In genomic region chr5:76847106-76847505, GRCm38 (mm10) we compare ENCODE assay signal across 14 mouse cellular contexts.
"Had no signal": no experiment of that assay in that cellular context is flagged by ENCODE, and none has a peak within 500 bp of the region (broad histone marks: within the 10 kb centered on the region; RNA-seq: fewer than 3 reads in every experiment).

No protein-coding gene starts in this region.

- DNase-seq: gastrocnemius, postnatal 14 days; gastrocnemius, postnatal 36 days; heart, adult 11 months; heart, adult 2 months; heart, postnatal 10 days; heart, postnatal 4 days; kidney, adult 18-20 months; kidney, adult 8-10 months; kidney, postnatal 10 days; kidney, postnatal 25 days; kidney, postnatal 4 days; liver; liver, embryonic 13.5 days; liver, postnatal 0 days had no signal
